Mouse (Mus musculus) gastrocnemius, postnatal 14 days (tissue): ENCODE measurements around the gene Cryaa. TPM values are rescaled to one million over a fixed set of nuclear protein-coding genes. Genes with fewer than 3 reads are reported as not detected.

Experiments
- DNase-seq: peaks from one replicate; pipeline ENCODE4 v3.0.0; 2021; ENCODE audit warnings: mixed read lengths
- intact Hi-C: fragments of 180-260 bp; cut with DNase I; formaldehyde crosslinking; loops from one replicate; pipeline ENCODE4 v1.15.1; 2025; ENCODE audit warnings: low total_unique reads
- total RNA-seq, 2 experiments: library from RNA; stranded (reverse); gene quantifications; 2 replicates each; pipeline ENCODE4 v1.2.3; 2021

Cryaa gene
- total RNA-seq, 2 experiments from 2014 or later: not detected

GRCm38 (mm10) chr17:31657141-31657983 is 20.2 kb upstream of the Cryaa start:
- intact Hi-C loops: loop anchor here (5.0 to 10.0 kb wide), 2 partner anchors 93 to 140 kb away; partner anchors contain the start of genes Pknox1 and Wdr4
- DNase-seq: no peak

GRCm38 (mm10) chr17:31658136-31658467 is 19.5 kb upstream of the Cryaa start:
- intact Hi-C loops: loop anchor here (5.0 to 10.0 kb wide), 2 partner anchors 93 to 141 kb away; partner anchors contain the start of genes Pknox1 and Wdr4
- no peak for DNase-seq

GRCm38 (mm10) chr17:31658468-31659185 is 19.0 kb upstream of the Cryaa start, which contains the start of gene U2af1:
Gene U2af1, minus strand, starts transcription at chr17:31658892.
- DNase-seq: peak; percentile 99
- intact Hi-C loops: loop anchor here (5.0 to 10.0 kb wide), 2 partner anchors 94 to 141 kb away; partner anchors contain the start of genes Pknox1 and Wdr4

DNA sequence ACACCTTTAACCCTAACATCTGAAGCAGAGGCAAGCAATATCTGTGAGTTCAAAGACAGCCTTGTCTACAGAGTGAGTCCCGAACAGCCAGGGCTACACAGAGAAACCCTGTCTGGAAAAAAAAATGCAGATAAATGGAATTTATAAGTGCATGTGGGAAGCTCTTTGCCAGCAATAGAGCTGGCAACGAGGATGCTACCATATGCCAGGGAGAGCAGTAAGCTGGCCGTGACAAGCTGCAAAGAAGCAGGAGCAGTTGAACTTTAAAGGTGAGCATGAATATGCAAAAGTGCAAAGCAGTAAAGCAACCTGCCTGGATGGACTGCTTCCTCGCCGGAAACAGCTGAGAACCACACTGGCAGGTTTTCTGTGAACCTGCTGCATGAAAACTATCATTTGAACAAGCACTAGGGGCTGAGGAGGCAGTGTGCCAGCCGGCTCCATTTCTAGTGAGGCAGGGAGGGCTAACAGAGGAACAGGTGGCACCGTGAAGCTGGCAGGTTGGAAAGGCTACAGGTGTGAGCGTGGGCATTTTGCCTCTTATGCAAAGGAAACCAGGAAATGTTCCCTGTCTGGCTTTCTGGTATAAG is 16.9 kb upstream of the Cryaa start:
- intact Hi-C loops: loop anchor here (5.0 to 10.0 kb wide), 2 partner anchors 133 to 276 kb away; partner anchors contain the start of gene Pde9a
- no peak for DNase-seq

DNA sequence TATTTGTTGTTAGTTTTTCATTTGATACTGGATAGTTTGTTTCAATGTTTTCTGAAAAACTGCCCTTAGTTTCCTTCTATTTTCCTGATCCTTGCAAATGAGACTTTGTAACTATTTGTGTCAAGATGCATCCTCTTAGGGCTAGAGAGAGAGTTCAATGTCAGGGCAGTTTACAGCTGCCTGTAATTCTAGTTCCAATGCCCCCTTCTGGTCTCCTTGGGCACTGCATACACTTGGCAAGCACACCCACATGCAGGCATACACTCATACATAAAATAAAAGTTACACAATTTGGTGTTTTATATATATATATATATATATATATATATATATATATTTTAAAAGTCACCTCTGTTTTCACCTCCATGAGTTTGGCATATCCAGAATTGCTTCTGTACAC is 14.8 kb upstream of the Cryaa start:
- no peak for DNase-seq
- intact Hi-C loops: loop anchor here (5.0 to 10.0 kb wide), 2 partner anchors 136 to 278 kb away; partner anchors contain the start of gene Pde9a

GRCm38 (mm10) chr17:31664760-31665159 is 12.8 kb upstream of the Cryaa start:
- intact Hi-C loops: loop anchor here (5.0 to 10.0 kb wide), 2 partner anchors 137 to 280 kb away; partner anchors contain the start of gene Pde9a
- peak; percentile 84 for DNase-seq

- intact Hi-C loops: loop anchor here (10.0 kb wide), 1 partner anchor 284 kb away; the partner anchor contains the start of gene Pde9a
- DNase-seq: no peak
These were observed 9.3 kb upstream of the Cryaa start for GRCm38 (mm10) chr17:31668306-31668705.

DNA sequence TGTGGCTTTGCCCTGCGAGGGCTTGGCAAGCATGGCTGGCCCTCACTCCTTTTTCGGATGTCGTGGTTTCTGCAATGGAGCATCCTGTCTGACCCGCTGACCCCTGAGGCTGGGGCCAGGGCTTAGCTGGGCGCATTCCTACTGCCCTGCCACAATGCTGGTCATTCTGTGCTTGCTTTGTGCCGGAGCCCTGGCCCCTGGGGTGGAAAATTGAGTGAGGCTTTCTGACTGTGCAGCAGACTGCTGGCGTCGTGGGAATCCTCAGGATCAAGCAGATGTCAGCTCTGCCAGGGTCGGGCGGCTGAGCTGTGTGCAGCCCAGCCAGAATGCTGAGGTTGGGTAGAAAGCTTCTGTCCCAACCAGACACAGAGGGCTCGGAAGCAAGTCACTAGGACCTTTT is 7.4 kb upstream of the Cryaa start:
- peak; percentile 39 for DNase-seq

DNA sequence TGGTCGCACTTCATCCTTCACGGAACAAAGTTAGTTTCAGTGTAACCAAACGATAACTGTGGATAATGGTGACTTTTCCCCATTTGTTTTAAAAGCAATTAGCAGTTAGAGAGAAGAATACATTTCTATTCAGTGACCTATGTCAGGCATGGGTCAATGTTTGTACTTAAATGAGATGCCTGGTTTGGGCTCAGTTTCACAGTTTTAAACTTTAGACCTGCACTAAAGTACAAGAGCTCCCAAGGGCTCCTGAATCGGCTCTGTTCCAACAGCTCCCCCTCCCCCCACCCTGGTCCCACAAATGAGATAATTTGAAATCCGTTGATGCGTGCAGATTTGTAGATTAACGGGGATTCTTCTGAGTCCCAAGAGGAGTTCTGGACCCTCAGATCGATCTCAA is 5.9 kb upstream of the Cryaa start:
- DNase-seq: no peak
- intact Hi-C loops: no loop called here

More for the DNA sequence above, 7.4 kb upstream of the Cryaa start:
- intact Hi-C loops: no loop called here

DNA sequence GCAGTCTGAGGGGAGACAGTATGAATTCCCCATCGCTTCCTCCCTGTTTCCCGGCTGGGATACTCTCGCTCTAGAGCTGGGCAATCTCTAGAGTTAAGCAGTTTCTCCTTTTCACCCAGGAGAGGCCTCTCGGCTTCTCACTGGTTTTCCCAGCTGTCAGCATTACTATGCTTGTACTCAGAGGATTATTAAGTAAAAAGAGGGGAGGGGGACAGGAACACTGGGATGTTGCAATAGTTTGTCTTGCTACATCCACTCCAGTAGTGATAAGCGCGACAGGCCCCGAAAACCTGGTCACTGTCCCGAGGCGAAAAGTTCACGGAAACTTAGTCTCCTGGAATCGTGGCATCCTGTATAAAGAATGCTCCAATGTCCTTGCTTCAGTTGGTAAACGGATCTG is 5.3 kb upstream of the Cryaa start:
- intact Hi-C loops: no loop called here
- no peak for DNase-seq

- no peak for DNase-seq
- intact Hi-C loops: no loop called here
These were observed 3.2 kb upstream of the Cryaa start for GRCm38 (mm10) chr17:31674426-31674825.

GRCm38 (mm10) chr17:31680450-31680849 is 2.8 kb downstream of the Cryaa start:
- intact Hi-C loops: loop anchor here (5.0 to 10.0 kb wide), 2 partner anchors 264 to 347 kb away; no protein-coding TSS in a partner anchor
- DNase-seq: no peak

DNA sequence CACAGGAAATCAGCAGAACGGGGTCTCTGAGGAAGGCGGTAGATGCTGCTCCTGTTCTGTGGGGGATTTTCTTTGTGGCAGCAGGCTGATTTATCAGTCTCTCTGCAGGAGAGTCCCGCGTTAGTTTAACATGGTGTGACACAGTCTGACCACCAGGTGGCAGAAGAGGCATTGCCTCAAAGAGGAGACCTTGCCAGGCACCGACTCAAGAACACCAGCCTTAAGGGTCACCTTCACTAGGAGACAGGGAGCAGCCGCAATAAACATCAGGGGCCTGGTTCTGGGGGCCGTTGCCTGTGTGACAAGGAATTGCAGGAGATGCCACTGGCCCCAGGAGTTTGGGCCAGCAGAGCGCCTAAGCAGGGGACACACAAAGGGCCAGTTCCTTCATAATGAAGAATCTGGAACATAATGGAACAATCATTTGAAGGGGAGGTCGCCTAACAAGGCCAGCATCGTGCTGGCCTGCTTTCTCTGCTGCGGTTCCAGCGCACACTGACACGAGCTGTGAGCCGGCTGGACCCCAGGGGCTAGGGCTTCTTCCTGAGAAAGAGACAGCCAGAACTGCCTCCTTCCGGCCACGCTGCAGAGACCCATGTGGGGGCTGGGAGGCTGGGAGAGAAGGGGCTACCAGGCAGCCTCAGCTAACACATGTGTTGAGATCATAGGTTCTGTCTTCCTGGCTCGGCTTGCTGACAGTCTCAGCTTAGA is 8.1 kb downstream of the Cryaa start:
- DNase-seq: peak; percentile 88
- intact Hi-C loops: loop anchor here (5.0 to 10.0 kb wide), 2 partner anchors 172 to 259 kb away; partner anchors contain the start of gene Sik1

GRCm38 (mm10) chr17:31686225-31686564 is 8.6 kb downstream of the Cryaa start:
- intact Hi-C loops: loop anchor here (5.0 to 10.0 kb wide), 2 partner anchors 171 to 259 kb away; partner anchors contain the start of gene Sik1
- DNase-seq: no peak

GRCm38 (mm10) chr17:31688112-31688511 is 10.5 kb downstream of the Cryaa start:
- DNase-seq: no peak
- intact Hi-C loops: loop anchor here (5.0 to 10.0 kb wide), 2 partner anchors 169 to 257 kb away; partner anchors contain the start of gene Sik1

GRCm38 (mm10) chr17:31689606-31690005 is 12.0 kb downstream of the Cryaa start:
- intact Hi-C loops: loop anchor here (5.0 to 10.0 kb wide), 2 partner anchors 168 to 255 kb away; partner anchors contain the start of gene Sik1

DNA sequence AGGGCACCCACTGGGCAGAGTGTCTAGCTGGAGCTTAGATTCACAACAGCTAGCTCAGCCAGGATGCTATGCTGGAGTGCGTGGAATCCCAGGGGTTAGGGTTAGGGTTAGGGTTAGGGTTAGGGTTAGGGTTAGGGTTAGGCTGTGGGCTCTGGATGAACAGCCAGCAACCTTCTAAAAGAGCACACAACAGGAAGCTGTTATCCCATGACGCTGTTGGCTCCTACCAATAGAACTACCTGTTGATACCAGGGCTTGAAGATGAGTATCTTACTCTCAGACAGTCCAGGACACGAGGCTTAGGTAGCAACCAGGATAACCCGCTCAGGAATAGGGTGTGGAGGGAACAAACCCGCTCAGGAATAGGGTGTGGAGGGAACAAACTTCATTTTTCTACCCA is 15.3 kb downstream of the Cryaa start:
- DNase-seq: no peak

More at GRCm38 (mm10) chr17:31689606-31690005, 12.0 kb downstream of the Cryaa start:
- no peak for DNase-seq

GRCm38 (mm10) chr17:31693330-31694022 is 15.9 kb downstream of the Cryaa start:
- intact Hi-C loops: no loop called here
- DNase-seq: peak; percentile 83

More for the DNA sequence above, 15.3 kb downstream of the Cryaa start:
- intact Hi-C loops: no loop called here
